Mouse (Mus musculus): ENCODE measurements around the gene Agtpbp1. TPM values are rescaled to one million over a fixed set of nuclear protein-coding genes. Genes with fewer than 3 reads are reported as not detected.
A peak's percentile ranks its signal among the peaks of the same experiment; 100 is the strongest.

Gene Agtpbp1
- polyA plus RNA-seq (2011; ENCODE audit: insufficient read length, low read depth, missing spikeins): 62.4 and 62.8 TPM in 2 replicates

- H3K4me1 ChIP-seq (ENCODE audit: control insufficient read depth, insufficient read depth, low read length): peaks cover 2% of the 10 kb centered on the region; the same call in 1 of the 2 replicates
- TF ChIP-seq CTCF (IDR thresholded peaks at IDR 0.05; ENCODE audit: borderline replicate concordance, insufficient read depth, low read length): no peak
- peak; percentile 76 for TF ChIP-seq POLR2A (IDR thresholded peaks at IDR 0.05; ENCODE audit: low read depth, low read length)
- peak within 1 kb of the TSS; percentile 93 for H3K4me3 ChIP-seq (ENCODE audit: insufficient read depth, low read length)
Measured at GRCm38 (mm10) chr13:59584947-59585647, at the start of gene Agtpbp1, which contains the start of gene Naa35. Gene Agtpbp1, minus strand, starts transcription at chr13:59585227. Gene Naa35, plus strand, starts transcription at chr13:59585259.

DNA sequence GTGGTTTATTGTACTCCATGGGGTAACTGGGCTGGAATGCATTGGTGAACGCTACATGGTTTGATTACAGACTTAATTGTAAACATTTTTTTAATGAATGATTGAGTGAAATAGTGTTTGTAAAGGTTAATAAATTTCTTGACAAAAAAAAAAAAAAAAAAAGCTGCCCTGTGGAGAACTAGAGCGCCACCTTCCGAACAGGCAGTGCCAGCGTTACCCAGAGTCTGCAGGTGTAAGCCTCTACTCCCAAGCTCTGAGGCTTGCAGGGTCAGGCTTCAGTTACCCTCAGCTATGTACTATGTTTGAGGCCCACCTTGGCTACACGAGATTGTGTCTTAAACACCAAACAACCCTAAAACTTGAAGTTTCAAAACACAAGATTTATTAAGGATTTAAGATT is 49.6 kb upstream of the Agtpbp1 start:
- H3K4me3 ChIP-seq (ENCODE audit: insufficient read depth, low read length): no peak overlapping the region
- no peaks in the 10 kb centered on the region for H3K4me1 ChIP-seq (ENCODE audit: control insufficient read depth, insufficient read depth, low read length)
- TF ChIP-seq POLR2A (IDR thresholded peaks at IDR 0.05; ENCODE audit: low read depth, low read length) (no peak), CTCF (IDR thresholded peaks at IDR 0.05; ENCODE audit: borderline replicate concordance, insufficient read depth, low read length) (no peak)
- H3K27ac ChIP-seq (ENCODE audit: insufficient read depth, low read length): no peak overlapping the region

More at GRCm38 (mm10) chr13:59584947-59585647, at the start of gene Agtpbp1, which contains the start of gene Naa35:
- H3K27ac ChIP-seq (ENCODE audit: insufficient read depth, low read length): peak within 1 kb of the TSS; percentile 28; the same call in 1 of the 2 replicates

- H3K4me3 ChIP-seq (ENCODE audit: insufficient read depth, low read length): no peak overlapping the region
- no peak for TF ChIP-seq POLR2A (IDR thresholded peaks at IDR 0.05; ENCODE audit: low read depth, low read length)
- no peak for TF ChIP-seq CTCF (IDR thresholded peaks at IDR 0.05; ENCODE audit: borderline replicate concordance, insufficient read depth, low read length)
- H3K27ac ChIP-seq (ENCODE audit: insufficient read depth, low read length): no peak overlapping the region
- no peaks in the 10 kb centered on the region for H3K4me1 ChIP-seq (ENCODE audit: control insufficient read depth, insufficient read depth, low read length)
Measured at GRCm38 (mm10) chr13:59626739-59627138, 41.7 kb upstream of the Agtpbp1 start.

GRCm38 (mm10) chr13:59624903-59625302 is 39.9 kb upstream of the Agtpbp1 start:
- Histone ChIP-seq H3K27ac (ENCODE audit: insufficient read depth, low read length) (no peak overlapping the region), H3K4me1 (ENCODE audit: control insufficient read depth, insufficient read depth, low read length) (no peaks in the 10 kb centered on the region), H3K4me3 (ENCODE audit: insufficient read depth, low read length) (no peak overlapping the region)
- TF ChIP-seq CTCF (IDR thresholded peaks at IDR 0.05; ENCODE audit: borderline replicate concordance, insufficient read depth, low read length) (no peak), POLR2A (IDR thresholded peaks at IDR 0.05; ENCODE audit: low read depth, low read length) (no peak)

GRCm38 (mm10) chr13:59624389-59624788 is 39.4 kb upstream of the Agtpbp1 start:
- H3K4me1 ChIP-seq (ENCODE audit: control insufficient read depth, insufficient read depth, low read length): no peaks in the 10 kb centered on the region
- no peak overlapping the region for H3K4me3 ChIP-seq (ENCODE audit: insufficient read depth, low read length)
- no peak for TF ChIP-seq POLR2A (IDR thresholded peaks at IDR 0.05; ENCODE audit: low read depth, low read length)
- no peak for TF ChIP-seq CTCF (IDR thresholded peaks at IDR 0.05; ENCODE audit: borderline replicate concordance, insufficient read depth, low read length)
- H3K27ac ChIP-seq (ENCODE audit: insufficient read depth, low read length): no peak overlapping the region

DNA sequence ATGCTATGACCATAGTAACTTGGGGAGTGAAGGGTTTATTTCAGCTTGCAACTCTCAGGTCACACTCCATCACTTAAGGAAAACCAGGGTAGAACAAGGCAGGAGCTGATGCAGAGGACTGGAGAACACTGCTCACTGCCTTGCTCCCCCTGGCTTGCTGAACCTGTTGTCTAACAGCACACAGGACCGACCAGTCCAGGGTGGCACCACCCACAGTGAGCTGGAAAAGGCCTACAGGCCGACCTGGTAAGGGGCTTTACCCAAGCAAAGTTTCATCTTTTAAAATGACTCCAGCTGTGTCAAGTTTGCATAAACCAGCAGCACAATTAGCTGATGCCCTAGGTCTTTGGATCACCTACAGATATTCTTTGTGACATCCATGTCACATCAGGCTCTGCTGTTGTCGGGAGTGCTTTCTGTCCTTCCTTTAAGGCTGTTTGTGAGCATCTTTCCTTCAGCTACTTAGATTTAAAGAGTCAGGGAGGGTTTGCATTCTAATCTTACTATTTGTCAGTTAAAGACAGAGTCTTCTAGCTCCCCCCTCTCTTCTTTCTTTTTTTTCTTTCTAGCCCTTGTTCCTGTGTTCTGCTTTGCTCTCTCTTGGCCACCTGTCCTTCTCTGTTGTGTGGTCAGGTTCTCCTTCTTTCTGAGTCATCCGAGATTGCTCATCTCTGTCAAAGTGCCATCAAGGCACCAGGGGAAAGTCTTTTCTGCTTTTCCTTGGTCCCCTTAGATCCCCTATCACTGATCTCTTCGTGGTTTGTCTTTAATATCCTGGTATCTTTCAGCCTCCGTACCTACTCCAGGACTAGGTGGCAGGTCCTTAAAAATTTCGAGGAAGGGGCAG is 36.8 kb upstream of the Agtpbp1 start:
- Histone ChIP-seq H3K4me1 (ENCODE audit: control insufficient read depth, insufficient read depth, low read length) (no peaks in the 10 kb centered on the region), H3K4me3 (ENCODE audit: insufficient read depth, low read length) (no peak overlapping the region), H3K27ac (ENCODE audit: insufficient read depth, low read length) (no peak overlapping the region)
- TF ChIP-seq CTCF (IDR thresholded peaks at IDR 0.05; ENCODE audit: borderline replicate concordance, insufficient read depth, low read length) (no peak), POLR2A (IDR thresholded peaks at IDR 0.05; ENCODE audit: low read depth, low read length) (no peak)

DNA sequence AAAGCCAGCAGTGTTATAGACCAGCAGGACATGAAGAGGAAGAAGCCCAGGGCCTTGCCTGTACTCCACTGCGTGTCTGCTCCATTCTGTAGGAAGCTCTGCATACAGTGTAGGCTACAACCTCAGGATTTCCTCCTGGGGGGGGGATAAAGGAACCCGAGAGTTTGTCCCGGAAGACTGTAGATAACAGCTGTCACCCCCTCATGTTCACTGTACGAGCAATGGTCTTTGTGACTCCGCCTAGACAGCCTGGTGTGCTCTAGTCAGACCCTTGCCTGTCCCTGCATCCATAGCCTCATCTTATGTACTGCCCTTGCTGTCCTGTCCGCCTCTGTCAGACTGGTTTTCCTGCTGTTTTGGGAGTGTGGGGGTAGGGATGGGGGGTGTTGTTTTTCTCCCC is 33.4 kb upstream of the Agtpbp1 start:
- Histone ChIP-seq H3K4me3 (ENCODE audit: insufficient read depth, low read length) (no peak overlapping the region), H3K4me1 (ENCODE audit: control insufficient read depth, insufficient read depth, low read length) (no peaks in the 10 kb centered on the region), H3K27ac (ENCODE audit: insufficient read depth, low read length) (no peak overlapping the region)
- no peak for TF ChIP-seq CTCF (IDR thresholded peaks at IDR 0.05; ENCODE audit: borderline replicate concordance, insufficient read depth, low read length)

DNA sequence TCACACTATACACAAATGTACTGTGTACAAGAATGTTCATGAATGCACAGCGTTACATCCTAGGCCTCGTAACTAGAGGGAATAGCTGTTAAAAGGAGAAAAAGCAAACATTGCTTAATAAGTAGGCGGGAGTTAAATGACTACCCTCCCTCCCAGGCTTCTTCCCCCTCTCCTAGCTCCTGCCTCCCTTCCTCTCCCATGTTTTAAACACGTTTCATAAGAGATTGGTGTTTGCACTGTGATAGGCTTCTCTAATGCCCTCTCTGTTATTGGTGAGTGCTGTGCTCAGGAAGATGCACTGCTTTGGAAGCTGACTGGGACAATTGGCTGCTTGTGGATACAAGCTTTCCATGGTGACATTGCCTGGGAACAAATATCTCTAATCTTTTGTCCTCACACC is 30.5 kb upstream of the Agtpbp1 start:
- H3K4me3 ChIP-seq (ENCODE audit: insufficient read depth, low read length): no peak overlapping the region
- no peak for TF ChIP-seq CTCF (IDR thresholded peaks at IDR 0.05; ENCODE audit: borderline replicate concordance, insufficient read depth, low read length)
- no peak for TF ChIP-seq POLR2A (IDR thresholded peaks at IDR 0.05; ENCODE audit: low read depth, low read length)
- H3K27ac ChIP-seq (ENCODE audit: insufficient read depth, low read length): no peak overlapping the region
- H3K4me1 ChIP-seq (ENCODE audit: control insufficient read depth, insufficient read depth, low read length): no peaks in the 10 kb centered on the region

- no peak overlapping the region for H3K4me3 ChIP-seq (ENCODE audit: insufficient read depth, low read length)
- no peak for TF ChIP-seq POLR2A (IDR thresholded peaks at IDR 0.05; ENCODE audit: low read depth, low read length)
- no peak for TF ChIP-seq CTCF (IDR thresholded peaks at IDR 0.05; ENCODE audit: borderline replicate concordance, insufficient read depth, low read length)
- no peaks in the 10 kb centered on the region for H3K4me1 ChIP-seq (ENCODE audit: control insufficient read depth, insufficient read depth, low read length)
- no peak overlapping the region for H3K27ac ChIP-seq (ENCODE audit: insufficient read depth, low read length)
Measured at GRCm38 (mm10) chr13:59615152-59615551, 30.1 kb upstream of the Agtpbp1 start.

- H3K27ac ChIP-seq (ENCODE audit: insufficient read depth, low read length): no peak overlapping the region
- no peaks in the 10 kb centered on the region for H3K4me1 ChIP-seq (ENCODE audit: control insufficient read depth, insufficient read depth, low read length)
- H3K4me3 ChIP-seq (ENCODE audit: insufficient read depth, low read length): no peak overlapping the region
- TF ChIP-seq CTCF (IDR thresholded peaks at IDR 0.05; ENCODE audit: borderline replicate concordance, insufficient read depth, low read length): no peak
- TF ChIP-seq POLR2A (IDR thresholded peaks at IDR 0.05; ENCODE audit: low read depth, low read length): no peak
Measured at GRCm38 (mm10) chr13:59613868-59614267, 28.8 kb upstream of the Agtpbp1 start.
